Mouse (Mus musculus): ENCODE data around the gene Fbxo47. TPM values are rescaled to one million over a fixed set of nuclear protein-coding genes. Genes with fewer than 3 reads are reported as not detected.
A peak's percentile ranks its signal among the peaks of the same experiment; 100 is the strongest.

The Fbxo47 gene
- polyA plus RNA-seq, 1 experiment from 2014 or later = 0.26 TPM

- H3K27ac ChIP-seq (ENCODE audit: low read length) = peak overlapping the region; percentile 49; the same call in 1 of the 2 replicates
- no peak overlapping the region for H3K4me3 ChIP-seq (ENCODE audit: low read length)
- no peaks in the 10 kb centered on the region for H3K27me3 ChIP-seq (replicated peaks; ENCODE audit: control insufficient read depth, insufficient read depth, low read length)
- H3K4me1 ChIP-seq (ENCODE audit: control insufficient read depth, insufficient read depth, low read length) = peaks cover 62% of the 10 kb centered on the region
- no peaks in the 10 kb centered on the region for H3K9me3 ChIP-seq (ENCODE audit: control insufficient read depth, low read length)
- peaks cover 11% of the 10 kb centered on the region for H3K36me3 ChIP-seq (ENCODE audit: control insufficient read depth, insufficient read depth, low read length)
- WGBS = 41% methylated on average over 4 of the region's 4 CpGs
- ATAC-seq = peak; percentile 52
- no peak overlapping the region for H3K9ac ChIP-seq (ENCODE audit: low read depth, low read length)
- no peak overlapping the region for H3K4me2 ChIP-seq (ENCODE audit: low read depth, low read length)
Observed at GRCm38 (mm10) chr11:97820840-97821239, 63.1 kb downstream of the Fbxo47 start.

- H3K9me3 ChIP-seq (ENCODE audit: control insufficient read depth, low read length) = no peaks in the 10 kb centered on the region
- H3K4me3 ChIP-seq (ENCODE audit: low read length) = no peak overlapping the region
- H3K4me2 ChIP-seq (ENCODE audit: low read depth, low read length) = no peak overlapping the region
- WGBS = 78% methylated on average over 5 of the region's 5 CpGs
- H3K36me3 ChIP-seq (ENCODE audit: control insufficient read depth, insufficient read depth, low read length) = peaks cover 6% of the 10 kb centered on the region; the same call in 1 of the 2 replicates
- H3K27ac ChIP-seq (ENCODE audit: low read length) = no peak overlapping the region; the same call in 1 of the 2 replicates
- no peak for ATAC-seq
- no peaks in the 10 kb centered on the region for H3K27me3 ChIP-seq (replicated peaks; ENCODE audit: control insufficient read depth, insufficient read depth, low read length)
- peaks cover 61% of the 10 kb centered on the region for H3K4me1 ChIP-seq (ENCODE audit: control insufficient read depth, insufficient read depth, low read length)
- no peak overlapping the region for H3K9ac ChIP-seq (ENCODE audit: low read depth, low read length)
Observed at GRCm38 (mm10) chr11:97819923-97820322, 64.0 kb downstream of the Fbxo47 start.

GRCm38 (mm10) chr11:97819102-97819501, 64.9 kb downstream of the Fbxo47 start:
- H3K27me3 ChIP-seq (replicated peaks; ENCODE audit: control insufficient read depth, insufficient read depth, low read length) = no peaks in the 10 kb centered on the region
- no peak for ATAC-seq
- H3K9ac ChIP-seq (ENCODE audit: low read depth, low read length) = no peak overlapping the region
- H3K4me3 ChIP-seq (ENCODE audit: low read length) = no peak overlapping the region
- 61% methylated on average over 4 of the region's 4 CpGs for WGBS
- peaks cover 6% of the 10 kb centered on the region for H3K36me3 ChIP-seq (ENCODE audit: control insufficient read depth, insufficient read depth, low read length)
- H3K27ac ChIP-seq (ENCODE audit: low read length) = peak overlapping the region; percentile 68; the same call in 1 of the 2 replicates
- H3K4me2 ChIP-seq (ENCODE audit: low read depth, low read length) = no peak overlapping the region
- H3K9me3 ChIP-seq (ENCODE audit: control insufficient read depth, low read length) = no peaks in the 10 kb centered on the region
- peaks cover 61% of the 10 kb centered on the region for H3K4me1 ChIP-seq (ENCODE audit: control insufficient read depth, insufficient read depth, low read length)

- Histone ChIP-seq H3K27ac (ENCODE audit: low read length) (peak overlapping the region; percentile 68), H3K4me2 (ENCODE audit: low read depth, low read length) (no peak overlapping the region), H3K4me1 (ENCODE audit: control insufficient read depth, insufficient read depth, low read length) (peaks cover 66% of the 10 kb centered on the region), H3K27me3 (replicated peaks; ENCODE audit: control insufficient read depth, insufficient read depth, low read length) (no peaks in the 10 kb centered on the region), H3K9ac (ENCODE audit: low read depth, low read length) (peak overlapping the region; percentile 41), H3K36me3 (ENCODE audit: control insufficient read depth, insufficient read depth, low read length) (peaks cover 6% of the 10 kb centered on the region), H3K4me3 (ENCODE audit: low read length) (no peak overlapping the region), H3K9me3 (ENCODE audit: control insufficient read depth, low read length) (no peaks in the 10 kb centered on the region)
- WGBS = 20% methylated on average over 4 of the region's 4 CpGs
- no peak for ATAC-seq
Observed at GRCm38 (mm10) chr11:97818571-97818970, 65.4 kb downstream of the Fbxo47 start.

- ATAC-seq = no peak
- Histone ChIP-seq H3K4me3 (ENCODE audit: low read length) (no peak overlapping the region), H3K9ac (ENCODE audit: low read depth, low read length) (peak overlapping the region; percentile 41), H3K27me3 (replicated peaks; ENCODE audit: control insufficient read depth, insufficient read depth, low read length) (no peaks in the 10 kb centered on the region), H3K27ac (ENCODE audit: low read length) (peak overlapping the region; percentile 68), H3K4me1 (ENCODE audit: control insufficient read depth, insufficient read depth, low read length) (peaks cover 72% of the 10 kb centered on the region), H3K36me3 (ENCODE audit: control insufficient read depth, insufficient read depth, low read length) (peaks cover 3% of the 10 kb centered on the region), H3K9me3 (ENCODE audit: control insufficient read depth, low read length) (no peaks in the 10 kb centered on the region), H3K4me2 (ENCODE audit: low read depth, low read length) (no peak overlapping the region)
- 52% methylated on average over 6 of the region's 6 CpGs for WGBS
Observed at GRCm38 (mm10) chr11:97818003-97818402, 66.0 kb downstream of the Fbxo47 start.

GRCm38 (mm10) chr11:97817379-97817778, 66.6 kb downstream of the Fbxo47 start:
- WGBS = 33% methylated on average over 5 of the region's 5 CpGs
- H3K4me2 ChIP-seq (ENCODE audit: low read depth, low read length) = peak overlapping the region; percentile 11; the same call in 1 of the 2 replicates

GRCm38 (mm10) chr11:97816916-97817315, 67.0 kb downstream of the Fbxo47 start:
- WGBS = 44% methylated on average over 9 of the region's 9 CpGs
- Histone ChIP-seq H3K9me3 (ENCODE audit: control insufficient read depth, low read length) (no peaks in the 10 kb centered on the region), H3K9ac (ENCODE audit: low read depth, low read length) (peak overlapping the region; percentile 51), H3K4me2 (ENCODE audit: low read depth, low read length) (peak overlapping the region; percentile 16; the same call in 1 of the 2 replicates), H3K27me3 (replicated peaks; ENCODE audit: control insufficient read depth, insufficient read depth, low read length) (no peaks in the 10 kb centered on the region), H3K27ac (ENCODE audit: low read length) (peak overlapping the region; percentile 88), H3K36me3 (ENCODE audit: control insufficient read depth, insufficient read depth, low read length) (peaks cover 3% of the 10 kb centered on the region), H3K4me3 (ENCODE audit: low read length) (no peak overlapping the region), H3K4me1 (ENCODE audit: control insufficient read depth, insufficient read depth, low read length) (peaks cover 81% of the 10 kb centered on the region)
- ATAC-seq = no peak

More at GRCm38 (mm10) chr11:97817379-97817778, 66.6 kb downstream of the Fbxo47 start:
- ATAC-seq = peak; percentile 61
- peaks cover 3% of the 10 kb centered on the region for H3K36me3 ChIP-seq (ENCODE audit: control insufficient read depth, insufficient read depth, low read length)
- no peak overlapping the region for H3K9ac ChIP-seq (ENCODE audit: low read depth, low read length)
- peaks cover 78% of the 10 kb centered on the region for H3K4me1 ChIP-seq (ENCODE audit: control insufficient read depth, insufficient read depth, low read length)
- no peaks in the 10 kb centered on the region for H3K27me3 ChIP-seq (replicated peaks; ENCODE audit: control insufficient read depth, insufficient read depth, low read length)
- no peak overlapping the region for H3K4me3 ChIP-seq (ENCODE audit: low read length)
- H3K9me3 ChIP-seq (ENCODE audit: control insufficient read depth, low read length) = no peaks in the 10 kb centered on the region
- peak overlapping the region; percentile 68 for H3K27ac ChIP-seq (ENCODE audit: low read length)

- H3K27ac ChIP-seq (ENCODE audit: low read length) = peak overlapping the region; percentile 0
- H3K9ac ChIP-seq (ENCODE audit: low read depth, low read length) = no peak overlapping the region
- WGBS = 64% methylated on average over 5 of the region's 5 CpGs
- H3K4me1 ChIP-seq (ENCODE audit: control insufficient read depth, insufficient read depth, low read length) = peaks cover 82% of the 10 kb centered on the region
- no peak for ATAC-seq
- no peak overlapping the region for H3K4me2 ChIP-seq (ENCODE audit: low read depth, low read length)
- H3K27me3 ChIP-seq (replicated peaks; ENCODE audit: control insufficient read depth, insufficient read depth, low read length) = no peaks in the 10 kb centered on the region
- no peak overlapping the region for H3K4me3 ChIP-seq (ENCODE audit: low read length)
- no peaks in the 10 kb centered on the region for H3K9me3 ChIP-seq (ENCODE audit: control insufficient read depth, low read length)
- peaks cover 3% of the 10 kb centered on the region for H3K36me3 ChIP-seq (ENCODE audit: control insufficient read depth, insufficient read depth, low read length)
Observed at GRCm38 (mm10) chr11:97816176-97816575, 67.8 kb downstream of the Fbxo47 start.

GRCm38 (mm10) chr11:97815736-97816135, 68.2 kb downstream of the Fbxo47 start:
- no peak overlapping the region for H3K4me3 ChIP-seq (ENCODE audit: low read length)
- H3K36me3 ChIP-seq (ENCODE audit: control insufficient read depth, insufficient read depth, low read length) = peaks cover 3% of the 10 kb centered on the region
- H3K27me3 ChIP-seq (replicated peaks; ENCODE audit: control insufficient read depth, insufficient read depth, low read length) = no peaks in the 10 kb centered on the region
- H3K4me2 ChIP-seq (ENCODE audit: low read depth, low read length) = no peak overlapping the region
- no peaks in the 10 kb centered on the region for H3K9me3 ChIP-seq (ENCODE audit: control insufficient read depth, low read length)
- H3K9ac ChIP-seq (ENCODE audit: low read depth, low read length) = no peak overlapping the region
- H3K27ac ChIP-seq (ENCODE audit: low read length) = peak overlapping the region; percentile 0; the same call in 1 of the 2 replicates
- peaks cover 82% of the 10 kb centered on the region for H3K4me1 ChIP-seq (ENCODE audit: control insufficient read depth, insufficient read depth, low read length)
- no peak for ATAC-seq
- WGBS = 82% methylated on average over 11 of the region's 11 CpGs
